Mouse (Mus musculus): ENCODE measurements around the gene Gpld1.
"Not testable (repeated sequence)": the region's sequence is repeated elsewhere in the genome, so short reads cannot be mapped to it uniquely, and the experiment has no call there.

The Gpld1 gene

GRCm38 (mm10) chr13:24947158-24947557, 4.2 kb downstream of the Gpld1 start:
- DNase-seq (ENCODE audit: low read depth, low spot score), result no peak

DNA sequence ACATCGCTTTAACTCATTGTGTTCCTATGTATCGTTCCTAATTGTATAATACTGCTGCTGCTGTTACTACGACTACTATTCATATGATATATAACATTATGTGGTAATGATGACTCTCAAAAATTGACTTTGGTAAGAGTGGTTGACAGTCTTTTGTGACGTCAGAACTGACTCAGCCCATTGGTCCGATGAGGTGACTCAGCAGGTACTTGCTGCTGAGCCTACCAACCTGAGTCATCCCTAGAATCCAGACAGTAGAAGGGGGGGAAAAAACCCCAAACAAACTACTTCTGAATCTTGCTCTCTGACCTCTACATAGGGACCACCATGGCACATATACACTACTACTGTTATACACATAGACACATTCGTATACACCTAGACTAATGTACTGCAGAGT, 5.9 kb downstream of the Gpld1 start:
- peak; percentile 47 for DNase-seq (ENCODE audit: low read depth, low spot score)

- no peak for DNase-seq (ENCODE audit: low read depth, low spot score)
These were observed 9.7 kb downstream of the Gpld1 start for GRCm38 (mm10) chr13:24952659-24953058.

DNA sequence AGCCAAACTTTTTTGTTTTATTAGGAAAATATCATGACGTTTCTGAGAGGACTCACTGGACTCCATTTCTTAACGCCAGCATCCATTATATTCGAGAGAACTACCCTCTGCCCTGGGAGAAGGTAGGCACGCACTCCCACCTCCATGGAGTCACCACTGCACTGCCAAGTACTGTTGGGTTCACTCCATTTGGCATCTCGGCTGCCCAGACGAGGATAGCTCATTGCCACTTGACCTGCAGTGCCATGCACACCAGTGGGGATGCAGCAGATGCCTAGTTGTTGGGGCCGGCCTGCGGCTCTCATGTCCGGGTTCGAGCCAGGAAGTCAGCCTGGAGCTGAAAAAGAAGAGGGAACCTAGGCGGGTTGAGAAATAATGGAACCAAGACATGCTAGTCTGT, 12.1 kb downstream of the Gpld1 start:
- no peak for DNase-seq (ENCODE audit: low read depth, low spot score)

DNA sequence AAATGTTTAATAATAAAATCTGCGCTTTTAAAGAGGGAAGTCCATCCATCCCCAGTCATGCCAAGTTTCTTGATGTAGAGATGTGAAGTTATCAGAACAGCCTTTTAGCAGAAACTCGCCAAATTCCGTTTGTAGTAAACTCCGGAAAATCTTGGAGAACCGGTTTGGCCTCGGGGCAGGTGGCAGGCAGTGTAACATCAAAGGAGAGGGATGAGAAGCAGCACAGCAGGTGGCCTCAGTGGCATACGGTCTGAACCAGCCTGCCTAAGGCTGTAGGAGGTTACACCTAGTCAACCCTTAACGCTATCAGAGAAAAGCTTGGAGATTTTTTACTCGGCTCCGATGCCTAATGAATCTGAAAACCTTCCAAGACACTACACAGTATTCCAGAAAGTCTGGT, 12.5 kb downstream of the Gpld1 start:
- DNase-seq (ENCODE audit: low read depth, low spot score), result no peak

- no peak for DNase-seq (ENCODE audit: low read depth, low spot score)
These were observed 15.7 kb downstream of the Gpld1 start for GRCm38 (mm10) chr13:24958671-24959070.

- no peak for DNase-seq (ENCODE audit: low read depth, low spot score)
These were observed 17.1 kb downstream of the Gpld1 start for GRCm38 (mm10) chr13:24960084-24960483.

DNA sequence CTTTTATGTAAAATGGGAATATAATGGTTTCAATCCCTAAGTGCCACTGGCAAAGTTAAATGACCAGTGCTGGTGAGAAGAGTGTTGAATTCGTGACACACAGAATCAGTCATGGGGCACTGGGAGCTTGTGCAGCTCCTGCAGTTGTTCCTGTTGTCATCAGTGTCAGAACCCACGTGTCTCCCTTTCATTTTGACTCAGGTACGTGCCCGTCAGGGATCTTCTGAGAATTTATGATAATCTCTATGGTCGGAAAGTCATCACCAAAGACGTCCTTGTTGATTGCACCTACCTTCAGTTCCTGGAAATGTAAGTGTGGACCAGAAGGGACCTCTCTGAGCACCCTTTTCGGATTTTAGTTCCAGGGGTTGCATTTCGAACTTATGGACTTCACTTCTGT, 19.2 kb downstream of the Gpld1 start:
- no peak for DNase-seq (ENCODE audit: low read depth, low spot score)

DNA sequence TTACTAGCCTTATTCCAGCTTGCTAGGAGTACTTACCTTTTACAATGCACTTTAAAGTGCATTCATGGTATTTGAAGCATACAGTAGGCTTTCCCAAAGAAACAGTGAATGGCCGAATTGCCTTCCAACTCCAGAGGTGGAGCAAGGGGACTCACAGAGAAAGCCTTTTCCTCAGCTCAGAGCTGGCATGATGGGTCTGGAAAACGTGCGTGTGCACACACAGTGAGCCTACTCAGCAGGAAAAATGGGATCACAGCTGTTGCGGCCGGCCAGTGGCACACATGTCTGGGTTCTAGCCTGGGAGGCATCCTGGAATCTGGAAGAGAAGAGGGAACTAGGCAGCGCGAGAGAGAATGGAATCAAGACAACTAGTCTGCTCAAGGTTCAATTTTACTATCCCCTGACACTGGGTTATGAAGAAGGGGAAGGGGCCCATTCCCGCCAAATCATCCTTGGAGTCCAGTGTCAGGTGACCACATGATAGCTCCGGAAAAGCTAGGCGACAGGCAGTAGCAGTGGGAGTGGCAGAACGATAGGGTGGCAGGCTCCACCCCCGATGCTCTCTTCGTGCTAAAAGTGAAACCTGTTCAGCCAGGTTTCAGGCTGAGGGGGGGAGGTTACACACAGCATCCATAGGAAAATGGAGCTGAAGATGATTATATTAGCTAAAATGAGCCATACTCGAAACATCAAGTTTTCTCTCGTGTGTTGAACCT, 22.3 kb downstream of the Gpld1 start:
- no peak for DNase-seq (ENCODE audit: low read depth, low spot score)

GRCm38 (mm10) chr13:24965846-24966201, 22.9 kb downstream of the Gpld1 start:
- no peak for DNase-seq (ENCODE audit: low read depth, low spot score)

DNA sequence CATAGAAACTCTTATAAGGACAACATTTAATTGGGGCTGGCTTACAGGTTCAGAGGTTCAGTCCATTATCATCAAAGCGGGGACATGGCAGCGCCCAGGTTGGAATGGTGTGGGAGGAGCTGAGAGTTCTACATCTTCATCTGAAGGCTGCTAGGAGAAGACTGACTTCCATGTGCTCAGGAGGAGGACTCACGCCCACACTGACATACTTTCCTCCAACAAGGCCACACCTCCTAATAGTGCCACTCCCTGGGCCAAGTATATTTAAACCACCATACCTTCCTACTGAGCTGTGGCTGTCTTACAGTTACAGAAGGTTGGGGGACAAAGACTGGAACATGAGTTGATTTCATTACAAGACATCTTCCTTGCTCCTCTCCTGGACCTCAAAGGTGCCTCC, 28.8 kb downstream of the Gpld1 start:
- DNase-seq (ENCODE audit: low read depth, low spot score), result not testable (repeated sequence)

- DNase-seq (ENCODE audit: low read depth, low spot score), result no peak
These were observed 33.4 kb downstream of the Gpld1 start for GRCm38 (mm10) chr13:24976384-24976783.

DNA sequence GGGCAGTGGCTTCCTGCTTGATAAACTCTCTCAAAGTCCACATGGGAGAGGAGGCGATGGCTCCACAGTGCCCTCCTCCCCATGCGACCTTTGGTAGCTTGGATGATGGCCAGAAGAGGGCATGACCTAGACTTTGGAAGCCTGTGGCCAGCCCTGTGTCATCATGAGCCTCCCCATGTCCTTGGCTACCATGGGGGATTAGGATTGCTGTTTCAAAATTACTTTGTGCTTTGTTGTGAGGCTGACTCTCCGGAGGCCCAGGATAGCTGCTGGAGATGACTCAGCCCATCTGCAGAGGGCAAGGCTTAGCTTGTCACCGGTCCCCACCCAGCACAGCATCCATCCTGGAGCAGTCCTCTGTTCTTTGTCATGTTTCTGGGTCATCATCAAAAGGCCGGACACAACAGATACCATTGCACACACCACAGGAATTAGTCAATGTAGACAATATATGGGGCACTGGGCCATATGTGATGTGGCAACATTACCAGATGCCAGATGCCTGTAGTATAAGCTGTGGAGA, 34.9 kb downstream of the Gpld1 start:
- peak; percentile 78 for DNase-seq (ENCODE audit: low read depth, low spot score)

DNA sequence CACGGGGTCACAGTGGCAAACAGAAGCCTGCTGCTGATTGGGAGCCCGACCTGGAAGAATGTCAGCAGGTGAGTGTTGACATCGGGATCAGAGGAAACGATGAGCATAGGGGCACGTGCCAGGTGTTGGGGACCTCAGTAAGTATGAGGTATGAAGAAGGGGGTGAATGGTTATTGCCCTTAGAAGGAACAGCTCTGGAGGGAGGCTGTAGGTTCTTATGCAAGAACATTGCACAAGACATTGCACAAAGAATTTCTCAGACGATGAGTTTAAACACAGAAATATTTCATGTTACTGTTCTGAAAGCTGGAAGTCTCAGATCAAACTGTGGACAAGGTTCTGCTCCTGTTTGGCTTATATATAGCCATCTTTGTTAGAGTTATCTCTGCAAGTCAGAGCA, 38.1 kb downstream of the Gpld1 start:
- DNase-seq (ENCODE audit: low read depth, low spot score), result no peak

DNA sequence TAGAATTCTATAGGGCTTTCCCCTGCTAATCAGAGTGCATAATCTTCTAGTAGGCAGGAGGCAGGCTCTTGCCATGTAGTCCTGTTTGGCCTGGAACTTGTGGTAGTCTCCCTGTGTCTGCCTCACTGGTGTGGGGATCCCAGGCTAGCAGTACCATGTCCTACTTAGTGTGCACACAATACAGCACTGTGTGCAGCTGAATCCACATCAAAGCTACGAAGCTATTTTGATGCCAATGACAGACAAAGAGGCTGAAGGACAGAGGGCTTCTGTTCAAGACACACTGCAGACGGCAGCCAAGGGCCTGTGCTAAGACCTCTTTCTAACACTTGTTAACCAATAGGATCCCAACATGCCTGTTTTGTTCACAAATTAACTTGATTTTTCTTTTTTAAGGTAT, 42.5 kb downstream of the Gpld1 start:
- DNase-seq (ENCODE audit: low read depth, low spot score), result no peak

DNA sequence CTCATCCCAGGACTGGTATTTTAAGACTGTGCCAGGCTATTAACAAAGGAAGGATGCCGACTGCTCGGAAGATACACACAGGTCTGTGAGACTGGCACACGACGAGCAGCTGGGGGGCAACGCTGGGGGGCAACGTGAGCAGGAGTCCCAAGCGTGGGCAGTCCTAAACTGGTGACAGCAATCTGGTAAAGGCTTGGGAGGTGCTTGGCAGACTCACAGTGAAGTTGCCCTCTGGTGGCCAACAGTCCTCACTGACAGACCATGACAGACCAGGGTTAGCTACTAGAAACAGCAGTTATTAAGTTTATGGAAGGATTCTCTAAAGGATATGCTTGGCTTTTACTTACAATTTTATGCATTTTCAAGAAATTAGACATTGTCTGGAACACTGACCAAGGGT, 45.4 kb downstream of the Gpld1 start:
- peak; percentile 67 for DNase-seq (ENCODE audit: low read depth, low spot score)

- no peak for DNase-seq (ENCODE audit: low read depth, low spot score)
These were observed 46.1 kb downstream of the Gpld1 start for GRCm38 (mm10) chr13:24989006-24989405.

DNA sequence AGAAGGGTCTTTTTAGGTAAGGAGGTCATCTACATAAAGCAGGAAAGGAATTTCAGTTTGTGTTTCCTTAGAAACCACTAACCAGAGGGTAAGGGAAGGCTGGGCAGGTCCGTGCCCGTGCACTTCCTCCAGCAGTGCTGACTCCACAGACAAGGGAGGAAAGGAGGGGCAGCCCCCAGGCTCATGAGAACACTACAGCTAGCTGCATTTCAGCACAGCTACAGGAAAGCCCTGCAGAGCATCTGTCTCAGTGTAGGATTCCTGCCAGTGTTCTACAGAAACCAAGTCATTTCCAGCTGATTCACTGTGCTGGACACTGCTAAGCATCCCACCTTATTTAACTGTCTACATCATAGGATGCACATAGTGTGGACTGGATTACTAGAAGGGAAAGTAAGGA, 50.2 kb downstream of the Gpld1 start:
- DNase-seq (ENCODE audit: low read depth, low spot score), result no peak

DNA sequence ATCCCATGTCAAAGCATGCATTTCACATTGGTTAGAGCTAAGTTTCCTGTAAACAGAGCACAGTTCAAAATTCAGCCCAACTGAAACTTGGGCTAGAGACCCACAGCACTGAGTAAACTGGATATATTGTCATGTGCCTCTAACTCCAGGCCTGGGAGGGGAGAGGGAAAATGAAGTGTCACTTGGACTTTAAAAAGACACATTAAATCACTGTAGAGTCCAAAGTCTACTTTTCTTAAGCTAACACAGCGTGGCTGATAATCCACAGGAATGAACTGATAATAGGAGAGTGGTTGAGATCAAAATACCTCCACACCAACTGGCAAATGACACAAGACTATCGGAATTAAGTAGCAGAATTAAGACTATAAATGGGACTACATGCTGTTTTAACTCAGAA, 56.6 kb downstream of the Gpld1 start:
- no peak for DNase-seq (ENCODE audit: low read depth, low spot score)

- DNase-seq (ENCODE audit: low read depth, low spot score), result peak; percentile 49
These were observed 60.0 kb downstream of the Gpld1 start for GRCm38 (mm10) chr13:25002965-25003364.

- DNase-seq (ENCODE audit: low read depth, low spot score), result no peak
These were observed 64.2 kb downstream of the Gpld1 start for GRCm38 (mm10) chr13:25007115-25007514.

DNA sequence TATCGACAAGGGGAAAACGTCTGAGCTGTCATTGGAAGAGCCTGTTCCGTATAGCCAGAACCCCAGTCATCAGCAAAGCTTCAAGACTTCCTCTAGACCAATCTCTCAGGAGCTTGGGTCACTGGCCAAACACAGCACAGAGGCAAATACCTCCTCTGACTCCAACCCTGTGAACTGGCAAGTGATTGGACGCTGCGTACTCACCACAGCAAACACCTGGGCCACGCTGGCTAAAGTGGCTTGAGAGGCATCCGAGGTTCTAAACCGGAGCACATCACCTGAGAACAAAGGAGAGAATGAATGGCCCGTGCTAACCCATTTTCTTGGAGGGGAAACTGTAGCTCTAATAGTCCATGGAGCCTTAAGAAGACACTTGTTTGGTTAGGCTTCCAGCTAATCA, 75.4 kb downstream of the Gpld1 start:
- no peak for DNase-seq (ENCODE audit: low read depth, low spot score)

DNA sequence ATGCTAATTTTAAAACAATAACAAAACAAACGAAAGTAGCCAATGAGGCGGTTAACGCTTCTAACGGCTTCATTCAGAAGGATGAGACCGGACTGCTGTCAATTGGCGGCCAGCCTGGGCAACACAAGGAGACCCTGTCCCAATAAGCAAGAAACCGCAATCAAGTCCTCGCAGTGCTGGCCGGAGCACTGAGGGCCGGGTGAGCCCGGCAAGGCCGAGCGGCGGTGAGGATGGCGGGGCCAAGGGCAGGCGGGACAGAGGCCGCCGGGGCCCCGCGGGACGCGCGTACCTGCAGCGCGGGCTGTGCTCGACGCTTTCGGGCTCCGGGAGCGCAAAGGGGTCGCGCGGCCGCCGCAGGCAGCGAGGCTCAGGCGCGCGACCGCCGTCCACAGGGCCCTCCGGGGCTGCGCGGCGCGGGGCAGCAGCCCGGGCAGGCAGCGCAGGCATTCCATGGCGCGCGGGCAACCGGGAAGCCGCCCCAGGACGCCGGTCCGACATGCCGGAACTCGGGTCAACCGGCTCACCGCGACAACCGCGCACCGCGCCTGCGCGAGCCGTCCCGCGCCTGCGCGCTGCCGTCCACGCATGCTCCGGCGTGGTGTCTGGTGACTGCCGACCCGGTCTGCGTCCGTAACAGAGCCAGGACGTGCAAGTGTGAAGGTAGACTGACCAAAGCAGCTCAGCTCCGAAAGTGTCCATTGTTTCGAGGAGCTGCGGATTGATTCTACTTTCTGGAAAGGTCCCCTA, 77.0 kb downstream of the Gpld1 start, which contains the start of gene Mrs2:
Mrs2 (minus strand) TSS at position 587 of the 747 bp plus-strand sequence.
- DNase-seq (ENCODE audit: low read depth, low spot score), result peak; percentile 73

Data from 3T3-L1 (cell line).